Mouse (Mus musculus): ENCODE results near the gene Saysd1.

DNA sequence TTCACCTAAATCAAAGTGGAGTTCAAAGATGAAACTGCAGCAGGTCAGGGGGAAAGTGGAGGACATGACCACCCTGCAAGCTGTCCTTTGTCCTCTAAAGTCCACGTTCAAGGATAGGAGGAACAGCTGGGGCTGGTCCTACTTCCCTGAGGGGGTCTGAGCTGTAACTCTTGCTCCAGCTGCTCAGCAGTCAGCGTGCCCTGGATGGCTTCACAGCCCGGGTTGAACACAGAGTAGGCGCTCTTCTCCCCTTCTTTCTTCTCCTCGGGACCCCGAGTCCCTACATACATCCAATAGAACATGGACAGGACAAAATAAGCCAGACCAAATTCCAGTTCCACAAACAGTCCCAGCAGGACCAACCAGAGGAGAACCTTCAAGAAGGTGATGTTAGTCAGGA, 61.2 kb downstream of the Saysd1 start:
- TF ChIP-seq POLR2A (IDR thresholded peaks at IDR 0.05; ENCODE audit: low read depth, low read length): no peak
- TF ChIP-seq EP300 (IDR thresholded peaks at IDR 0.05; ENCODE audit: low read length): no peak
- TF ChIP-seq PAX5 (IDR thresholded peaks at IDR 0.05; ENCODE audit: low read length): no peak
- TF ChIP-seq CTCF (conservative IDR thresholded peaks at IDR 0.05 in 1 of 2, IDR thresholded peaks at IDR 0.05 in 1 of 2; ENCODE audit: low read depth in 2 of 2, low read length in 2 of 2): no peak
- no peak for TF ChIP-seq GABPA (IDR thresholded peaks at IDR 0.05; ENCODE audit: insufficient replicate concordance, low read depth, low read length)
- TF ChIP-seq POLR2AphosphoS2 (IDR thresholded peaks at IDR 0.05; ENCODE audit: low read depth, low read length): no peak
- TF ChIP-seq TBP (conservative IDR thresholded peaks at IDR 0.05; ENCODE audit: low read depth, low read length): no peak
- TF ChIP-seq NELFE (IDR thresholded peaks at IDR 0.05; ENCODE audit: low read depth, low read length): no peak
- no peak for TF ChIP-seq ZKSCAN1 (IDR thresholded peaks at IDR 0.05; ENCODE audit: borderline replicate concordance, low read depth, low read length)
- no peak for TF ChIP-seq MAX (IDR thresholded peaks at IDR 0.05; ENCODE audit: low read length)
- no peak for TF ChIP-seq MAZ (IDR thresholded peaks at IDR 0.05; ENCODE audit: low read depth, low read length)

All from CH12.LX (cell line).